In the genomic region with DNA sequence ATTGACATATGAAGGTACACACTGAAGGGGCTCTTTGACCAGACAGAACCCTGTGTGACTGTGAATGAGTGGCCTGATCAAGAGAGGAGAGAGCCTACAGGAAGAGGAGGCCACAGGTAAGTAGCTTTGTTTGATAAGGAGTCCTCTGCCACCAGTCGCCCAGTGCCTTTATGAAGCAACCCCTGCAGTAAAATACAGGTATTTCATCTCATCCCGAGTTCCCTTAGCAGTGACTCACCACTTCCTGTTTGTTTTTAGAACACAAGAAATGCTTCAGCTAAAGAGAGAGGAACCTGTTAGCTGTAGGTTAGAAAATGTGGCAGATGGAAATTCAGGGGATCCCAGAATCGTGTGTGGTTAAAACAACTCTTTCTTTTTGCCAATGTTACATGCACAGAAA, we compare ENCODE assay signal across 15 mouse cellular contexts. TPM values are rescaled to one million over a fixed set of nuclear protein-coding genes. Genes with fewer than 3 reads are reported as not detected.
A peak's percentile ranks its signal among the peaks of the same experiment; 100 is the strongest.
DNase-seq lines count a peak whose midpoint lies in the region; ATAC-seq lines count a peak whose summit lies in the region.
"Had no signal": no experiment of that assay in that cellular context is flagged by ENCODE, and none has a peak within 500 bp of the region (broad histone marks: within the 10 kb centered on the region; RNA-seq: fewer than 3 reads in every experiment).

No protein-coding gene starts in this region.

- DNase-seq in 416B (ENCODE audit: low read depth) = peak; percentile 26
- DNase-seq in thymus, postnatal 25 days = peak; percentile 34
- DNase-seq in kidney, postnatal 25 days = no peak
- no peak for DNase-seq in heart, postnatal 10 days
- DNase-seq: cerebellum, adult 9-10 months; gastrocnemius, postnatal 36 days; lung, postnatal 14 days; right cerebral cortex, postnatal 25 days had no signal

- intact Hi-C loops in heart, postnatal 10 days (cut with DNase I) = loop anchor here (10.0 kb wide), 1 partner anchor 289 kb away; no protein-coding TSS in a partner anchor

- peak; percentile 84 for ATAC-seq in CD4-positive, CD25-positive, alpha-beta regulatory T cell, adult 4 months
- ATAC-seq in megakaryocyte, adult 5-6 weeks (ENCODE audit: poor library complexity, severe bottlenecking) = peak; percentile 68
- ATAC-seq in megakaryocyte-erythroid progenitor cell, adult 5-6 weeks (replicated peaks; ENCODE audit: low FRiP score, low TSS enrichment, poor library complexity, severe bottlenecking) = no peak
- ATAC-seq: forebrain, embryonic 15.5 days; intestine, embryonic 15.5 days; midbrain, embryonic 15.5 days had no signal

RNA-seq across cellular contexts. Expression of a gene that starts 31.9 kb away (rescaled TPM):
- 1 to 10 TPM; 2.7 to 5.3 TPM for polyA plus RNA-seq in CD4-positive, CD25-positive, alpha-beta regulatory T cell, adult 4 months (2017; shearing (Covaris generic))
- 1.7 and 2.3 TPM in 2 replicates for total RNA-seq in megakaryocyte, adult 5-6 weeks (2015)
- 2.7 and 10.0 TPM in 2 replicates for total RNA-seq in megakaryocyte, adult 5-6 weeks (2017)
- 4.8 and 9.5 TPM in 2 replicates for total RNA-seq in megakaryocyte-erythroid progenitor cell, adult 5-6 weeks (2014; fragmentation: Nextera tagmentation)
- total RNA-seq in megakaryocyte-erythroid progenitor cell, adult 5-6 weeks (2017) = 1.5 and 11.8 TPM in 2 replicates
- 10 to 100 TPM in 1 of 2 experiments, 1 to 10 TPM in 1; 7.9 to 10.2 TPM for total RNA-seq in heart, postnatal 10 days (2021)
- polyA plus RNA-seq: erythroblast, embryonic 14.5 days had no signal

RNA-seq across cellular contexts. Expression of a gene that starts 35.3 kb away (rescaled TPM):
- polyA plus RNA-seq in CD4-positive, CD25-positive, alpha-beta regulatory T cell, adult 4 months (2017; shearing (Covaris generic)) = 100 to 1,000 TPM; 197 to 249 TPM
- total RNA-seq in megakaryocyte, adult 5-6 weeks (2015) = 110 and 123 TPM in 2 replicates
- total RNA-seq in megakaryocyte, adult 5-6 weeks (2017) = 86.9 and 99.1 TPM in 2 replicates
- 30.7 and 51.1 TPM in 2 replicates for total RNA-seq in megakaryocyte-erythroid progenitor cell, adult 5-6 weeks (2014; fragmentation: Nextera tagmentation)
- total RNA-seq in megakaryocyte-erythroid progenitor cell, adult 5-6 weeks (2017) = 37.5 and 105 TPM in 2 replicates
- 100 to 1,000 TPM; 188 to 192 TPM for total RNA-seq in heart, postnatal 10 days (2021)

Comparison
In these comparisons a context has a peak if more than half of its experiments do, and no peak if none do; other contexts are left out.
1. DNase-seq: peak in 416B (single experiment) and thymus, postnatal 25 days (single experiment); none in kidney, postnatal 25 days (0 of 2) and heart, postnatal 10 days (0 of 2).